Mouse (Mus musculus) retina, adult 2 months (tissue): Measurements from ENCODE around the gene Arid1b.

Experiments used
- DNase-seq: peaks from one replicate; pipeline ENCODE4 v3.0.0-alpha.2; 2012; ENCODE audit warnings: low read depth, low spot score

Arid1b gene

GRCm38 (mm10) chr17:4993840-4994503 lies at the start of gene Arid1b:
TSS of gene Arid1b (plus strand) at chr17:4994332.
- peak; percentile 87 for DNase-seq

GRCm38 (mm10) chr17:4945311-4945751 lies 48.8 kb upstream of the Arid1b start:
- DNase-seq, result no peak

- DNase-seq, result no peak
Observed at GRCm38 (mm10) chr17:4945871-4946331, 48.2 kb upstream of the Arid1b start.

- no peak for DNase-seq
Observed at GRCm38 (mm10) chr17:4946421-4946974, 47.6 kb upstream of the Arid1b start.

- DNase-seq, result no peak
Observed at GRCm38 (mm10) chr17:4947013-4947412, 47.1 kb upstream of the Arid1b start.

- DNase-seq, result no peak
Observed at GRCm38 (mm10) chr17:4947439-4947838, 46.7 kb upstream of the Arid1b start.

GRCm38 (mm10) chr17:4948501-4948900 lies 45.6 kb upstream of the Arid1b start:
- no peak for DNase-seq

- DNase-seq, result no peak
Observed at GRCm38 (mm10) chr17:4954431-4954830, 39.7 kb upstream of the Arid1b start.

GRCm38 (mm10) chr17:4964192-4964877 lies 29.8 kb upstream of the Arid1b start:
- no peak for DNase-seq

GRCm38 (mm10) chr17:4967201-4967600 lies 26.9 kb upstream of the Arid1b start:
- DNase-seq, result no peak

GRCm38 (mm10) chr17:4968035-4968434 lies 26.1 kb upstream of the Arid1b start:
- no peak for DNase-seq

GRCm38 (mm10) chr17:4968878-4969277 lies 25.3 kb upstream of the Arid1b start:
- no peak for DNase-seq

- DNase-seq, result no peak
Observed at GRCm38 (mm10) chr17:4972261-4972660, 21.9 kb upstream of the Arid1b start.

GRCm38 (mm10) chr17:4974736-4975135 lies 19.4 kb upstream of the Arid1b start:
- DNase-seq, result no peak

GRCm38 (mm10) chr17:4980151-4980550 lies 14.0 kb upstream of the Arid1b start:
- DNase-seq, result no peak

- no peak for DNase-seq
Observed at GRCm38 (mm10) chr17:4982819-4983218, 11.3 kb upstream of the Arid1b start.

GRCm38 (mm10) chr17:4984691-4985090 lies 9.4 kb upstream of the Arid1b start:
- no peak for DNase-seq

- DNase-seq, result no peak
Observed at GRCm38 (mm10) chr17:4990911-4991560, 3.1 kb upstream of the Arid1b start.

- no peak for DNase-seq
Observed at GRCm38 (mm10) chr17:4991600-4991999, 2.5 kb upstream of the Arid1b start.

GRCm38 (mm10) chr17:4993497-4993839 lies 664 bp upstream of the Arid1b start:
- no peak for DNase-seq

GRCm38 (mm10) chr17:4994504-4994812 lies 326 bp downstream of the Arid1b start:
- no peak for DNase-seq

- DNase-seq, result no peak
Observed at GRCm38 (mm10) chr17:4994813-4995560, 855 bp downstream of the Arid1b start.
